Mouse (Mus musculus): ENCODE results near the gene Twsg1. TPM values are rescaled to one million over a fixed set of nuclear protein-coding genes. Genes with fewer than 3 reads are reported as not detected.
"Not testable (repeated sequence)": the region's sequence is repeated elsewhere in the genome, so short reads cannot be mapped to it uniquely, and the experiment has no call there.

Gene Twsg1
- 92.9 and 95.7 TPM in 2 replicates for polyA plus RNA-seq (2016; fragmentation: Nextera tagmentation; extraction: Ambion mirVana)

DNA sequence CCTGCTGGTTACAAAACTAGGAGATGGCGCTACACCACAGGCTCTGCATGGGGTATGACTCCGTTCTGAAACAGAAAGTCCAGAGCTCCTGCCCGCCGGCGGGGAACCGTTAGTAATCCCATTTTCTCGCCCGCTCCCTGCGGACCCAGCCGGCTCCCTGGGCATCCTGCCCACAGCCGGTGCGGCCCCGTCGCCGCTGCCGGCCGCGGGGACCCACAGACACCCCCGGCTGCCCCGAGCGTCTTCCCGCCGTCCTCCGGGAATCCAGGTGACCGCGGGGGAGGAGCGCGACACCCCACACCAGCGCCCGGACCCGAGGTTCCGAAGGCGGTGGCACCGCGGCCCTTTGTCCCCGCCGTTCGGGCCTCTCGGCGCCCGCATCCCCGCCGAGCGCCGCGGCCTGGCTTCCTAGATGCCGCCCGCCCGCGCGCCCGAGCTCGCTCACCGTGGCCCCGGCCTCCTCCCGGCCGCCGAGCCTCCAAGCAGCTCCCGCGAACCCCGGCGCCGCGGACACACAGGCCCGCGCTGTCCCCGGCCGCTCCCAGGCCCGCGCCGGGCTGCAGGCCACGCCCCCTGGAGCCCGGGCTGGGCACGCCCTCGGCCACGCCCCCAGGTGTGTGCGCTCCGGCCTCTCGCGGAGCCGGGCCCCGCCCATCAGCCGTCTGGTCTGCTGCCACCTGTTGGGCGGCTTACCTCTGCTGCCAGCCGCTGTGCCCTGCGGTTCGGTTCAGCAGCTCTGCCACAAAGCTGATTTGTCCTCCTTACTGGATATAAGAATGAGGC is at the start of gene Twsg1:
TSS of gene Twsg1 (minus strand) at position 605 of the 783 bp plus-strand sequence.
- peak; percentile 98 for ATAC-seq (ENCODE audit: low FRiP score, low read depth)
- peak within 1 kb of the TSS; percentile 92 for H3K4me3 ChIP-seq
- peaks cover 9% of the 10 kb centered on the region; the same call in 1 of the 2 replicates for H3K4me1 ChIP-seq
- peaks cover 28% of the 10 kb centered on the region for H3K36me3 ChIP-seq
- no peaks in the 10 kb centered on the region for H3K9me3 ChIP-seq
- WGBS = under 1% methylated on average over 86 of the region's 87 CpGs
- peak within 1 kb of the TSS; percentile 89 for H3K27ac ChIP-seq (replicated peaks)
- H3K9ac ChIP-seq (replicated peaks) = peak within 1 kb of the TSS; percentile 95
- H3K4me2 ChIP-seq (replicated peaks) = peak within 1 kb of the TSS; percentile 58
- no peaks in the 10 kb centered on the region for H3K27me3 ChIP-seq

DNA sequence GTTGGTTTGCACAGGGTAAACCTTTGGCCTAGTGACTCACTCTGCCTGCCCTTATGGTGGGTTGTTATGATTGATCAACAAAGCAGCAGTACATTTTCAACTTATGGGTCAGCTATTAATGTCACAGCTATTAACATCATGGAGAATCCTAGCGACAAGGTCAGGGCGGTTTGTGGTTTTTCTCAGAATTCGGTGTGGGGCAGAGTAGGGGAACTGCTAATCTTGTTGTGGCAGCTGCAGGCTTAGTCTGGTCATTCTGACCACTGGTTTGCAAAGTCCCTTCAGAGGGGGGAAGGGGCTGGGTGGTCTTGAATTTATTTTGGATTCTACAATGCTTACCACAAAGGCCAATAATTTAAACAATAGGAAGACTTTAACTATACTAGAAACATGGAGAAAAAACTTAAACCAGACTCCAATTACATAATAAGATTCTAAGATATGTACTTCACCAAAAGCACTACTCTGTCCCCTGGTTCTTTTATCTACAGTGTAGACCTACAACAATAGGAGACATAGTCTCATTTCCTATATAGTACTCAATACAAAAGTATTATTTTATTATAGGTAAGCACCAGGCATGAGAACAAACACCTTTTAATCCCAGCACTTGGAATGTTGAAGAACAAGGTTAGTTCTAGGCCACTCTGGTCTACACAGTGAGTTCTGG is 37.3 kb upstream of the Twsg1 start:
- no peak overlapping the region for H3K4me2 ChIP-seq (replicated peaks)
- 84% methylated on average over 3 of the region's 3 CpGs for WGBS
- ATAC-seq (ENCODE audit: low FRiP score, low read depth) = no peak
- no peak overlapping the region for H3K27ac ChIP-seq (replicated peaks)
- no peaks in the 10 kb centered on the region for H3K9me3 ChIP-seq
- no peaks in the 10 kb centered on the region for H3K36me3 ChIP-seq
- no peaks in the 10 kb centered on the region for H3K27me3 ChIP-seq
- no peak overlapping the region for H3K9ac ChIP-seq (replicated peaks)
- no peak overlapping the region for H3K4me3 ChIP-seq
- no peaks in the 10 kb centered on the region for H3K4me1 ChIP-seq

DNA sequence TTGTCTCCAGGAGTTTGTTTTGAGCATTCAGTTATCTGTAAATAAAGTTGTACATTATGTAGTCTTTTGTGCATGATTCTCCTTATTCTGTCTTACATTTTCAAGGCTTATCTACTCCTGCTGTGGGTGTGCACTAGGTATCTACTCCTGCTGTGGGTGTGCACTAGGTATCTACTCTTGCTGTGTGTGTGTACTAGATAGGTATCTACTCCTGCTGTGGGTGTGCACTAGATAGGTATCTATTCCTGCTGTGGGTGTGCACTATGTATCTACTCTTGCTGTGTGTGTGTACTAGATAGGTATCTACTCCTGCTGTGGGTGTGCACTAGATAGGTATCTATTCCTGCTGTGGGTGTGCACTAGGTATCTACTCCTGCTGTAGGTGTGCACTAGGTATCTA is 25.7 kb upstream of the Twsg1 start:
- not testable (repeated sequence) for H3K9me3 ChIP-seq; ATAC-seq (ENCODE audit: low FRiP score, low read depth); H3K4me3 ChIP-seq; H3K9ac ChIP-seq (replicated peaks); H3K4me2 ChIP-seq (replicated peaks); H3K27me3 ChIP-seq; H3K27ac ChIP-seq (replicated peaks); H3K4me1 ChIP-seq
- H3K36me3 ChIP-seq = peaks cover 18% of the 10 kb centered on the region; the same call in 1 of the 2 replicates

DNA sequence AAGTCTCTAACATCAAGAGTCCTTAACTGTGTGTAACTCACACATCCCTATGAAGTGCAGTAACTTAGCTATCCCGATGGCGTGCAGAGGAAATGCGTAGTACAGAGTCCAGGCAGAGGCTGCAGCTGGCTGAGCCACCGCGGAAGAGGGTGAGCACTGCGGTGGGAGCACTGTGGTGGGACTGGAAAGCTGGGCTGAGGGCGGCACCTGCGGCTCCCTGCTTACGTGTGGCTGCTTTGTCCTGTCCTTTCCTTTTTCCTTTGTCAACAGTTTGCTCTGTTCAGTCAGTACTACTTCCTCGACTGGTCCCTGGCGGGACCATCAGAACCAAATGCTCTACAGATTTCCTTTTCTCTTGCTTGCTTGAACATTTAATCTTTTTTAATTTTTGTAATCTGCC is 16.7 kb upstream of the Twsg1 start:
- 63% methylated on average over 11 of the region's 11 CpGs for WGBS
- Histone ChIP-seq H3K4me2 (replicated peaks) (no peak overlapping the region), H3K9ac (replicated peaks) (no peak overlapping the region), H3K9me3 (no peaks in the 10 kb centered on the region), H3K27ac (replicated peaks) (no peak overlapping the region), H3K4me1 (no peaks in the 10 kb centered on the region), H3K27me3 (no peaks in the 10 kb centered on the region), H3K36me3 (no peaks in the 10 kb centered on the region), H3K4me3 (no peak overlapping the region)
- no peak for ATAC-seq (ENCODE audit: low FRiP score, low read depth)

DNA sequence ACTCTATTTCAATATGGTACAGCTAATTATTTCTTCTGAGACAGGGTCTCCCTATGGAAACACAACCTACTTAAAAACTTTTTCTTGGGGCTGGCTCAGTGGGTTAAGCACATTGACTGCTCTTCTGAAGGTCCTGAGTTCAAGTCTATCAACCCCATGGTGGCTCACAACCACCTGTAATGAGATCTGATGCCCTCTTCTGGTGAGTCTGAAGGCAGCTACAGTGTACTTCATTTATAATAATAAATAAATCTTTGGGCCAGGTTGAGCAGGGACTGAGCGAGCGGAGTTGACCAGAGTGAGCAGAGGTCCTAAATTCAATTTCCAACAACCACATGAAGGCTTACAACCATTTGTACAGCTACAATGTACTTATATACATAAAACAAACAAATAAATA is 11.2 kb upstream of the Twsg1 start:
- WGBS = 92% methylated on average over 2 of the region's 2 CpGs

DNA sequence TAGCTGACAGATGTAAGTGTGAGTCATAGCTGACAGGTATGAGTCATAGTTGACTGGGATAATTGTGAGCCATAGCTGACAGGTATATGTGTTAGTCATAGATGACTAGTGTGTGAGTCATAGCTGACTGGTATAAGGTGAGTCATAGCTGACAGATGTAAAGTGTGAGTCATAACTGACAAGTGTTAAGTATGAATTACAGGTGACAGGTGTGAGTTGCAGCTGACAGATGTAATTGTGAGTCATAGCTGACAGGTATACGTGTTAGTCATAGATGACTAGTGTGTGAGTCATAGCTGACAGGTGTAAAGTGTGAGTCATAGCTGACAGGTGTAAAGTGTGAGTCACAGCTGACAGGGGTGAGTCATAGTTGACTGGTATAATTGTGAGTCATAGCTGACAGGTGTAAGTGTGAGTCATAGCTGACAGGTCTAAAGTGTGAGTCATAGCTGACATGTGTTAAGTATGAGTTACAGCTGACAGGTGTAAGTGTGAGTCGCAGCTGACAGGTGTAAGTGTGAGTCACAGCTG is 10.6 kb upstream of the Twsg1 start:
- Histone ChIP-seq H3K9me3 (no peaks in the 10 kb centered on the region), H3K36me3 (no peaks in the 10 kb centered on the region), H3K4me3 (no peak overlapping the region), H3K27me3 (no peaks in the 10 kb centered on the region), H3K4me2 (replicated peaks) (no peak overlapping the region), H3K27ac (replicated peaks) (no peak overlapping the region), H3K9ac (replicated peaks) (no peak overlapping the region), H3K4me1 (no peaks in the 10 kb centered on the region)
- 93% methylated on average over 2 of the region's 2 CpGs for WGBS
- ATAC-seq (ENCODE audit: low FRiP score, low read depth) = no peak

More for the DNA sequence above, 11.2 kb upstream of the Twsg1 start:
- no peak overlapping the region for H3K4me2 ChIP-seq (replicated peaks)
- H3K4me1 ChIP-seq = no peaks in the 10 kb centered on the region
- ATAC-seq (ENCODE audit: low FRiP score, low read depth) = no peak
- no peak overlapping the region for H3K27ac ChIP-seq (replicated peaks)
- H3K36me3 ChIP-seq = no peaks in the 10 kb centered on the region
- no peaks in the 10 kb centered on the region for H3K9me3 ChIP-seq
- H3K4me3 ChIP-seq = no peak overlapping the region
- no peaks in the 10 kb centered on the region for H3K27me3 ChIP-seq
- no peak overlapping the region for H3K9ac ChIP-seq (replicated peaks)

DNA sequence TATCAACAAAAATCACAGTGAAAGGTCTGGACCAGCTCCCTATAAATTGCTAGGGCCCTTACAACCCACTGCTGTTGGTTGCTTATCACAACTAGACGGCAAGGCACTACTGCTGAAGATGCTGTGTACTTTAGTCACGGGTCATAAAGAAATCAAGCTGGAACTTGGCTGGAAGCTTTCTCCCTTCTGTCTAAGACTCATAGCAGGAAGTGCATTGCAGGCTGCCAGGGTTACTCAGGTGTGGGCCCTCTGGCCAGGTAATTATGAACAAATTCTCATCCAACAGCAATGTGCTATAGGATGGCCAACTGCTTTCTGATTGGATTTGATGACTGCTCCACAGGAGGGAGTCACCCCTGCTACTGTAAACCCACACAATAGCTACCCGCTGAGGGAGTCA is 8.0 kb upstream of the Twsg1 start:
- WGBS = 77% methylated on average over 3 of the region's 3 CpGs
- Histone ChIP-seq H3K4me3 (no peak overlapping the region), H3K4me2 (replicated peaks) (no peak overlapping the region), H3K36me3 (no peaks in the 10 kb centered on the region), H3K27ac (replicated peaks) (no peak overlapping the region), H3K9me3 (no peaks in the 10 kb centered on the region), H3K4me1 (no peaks in the 10 kb centered on the region), H3K9ac (replicated peaks) (no peak overlapping the region), H3K27me3 (no peaks in the 10 kb centered on the region)
- ATAC-seq (ENCODE audit: low FRiP score, low read depth) = no peak

DNA sequence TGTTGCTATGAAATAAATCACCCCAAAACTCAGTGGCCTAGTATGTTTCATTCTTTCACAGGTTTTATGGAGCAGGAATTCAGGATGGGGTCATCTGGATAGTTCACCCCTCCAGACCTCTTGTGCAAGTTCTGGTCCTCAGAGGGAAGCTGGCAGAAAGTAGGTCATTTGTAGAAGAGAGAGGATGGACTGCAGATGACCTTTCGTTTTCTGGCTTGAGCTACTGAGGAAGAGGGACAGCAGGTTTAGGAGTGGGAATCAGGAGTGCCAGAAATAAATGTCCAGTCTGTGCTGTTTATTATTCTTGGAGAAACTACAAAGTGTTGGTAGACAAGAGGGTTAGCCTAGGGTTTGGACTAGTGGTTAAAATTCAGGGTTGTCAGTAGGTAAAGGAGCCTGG is 7.3 kb upstream of the Twsg1 start:
- no peak for ATAC-seq (ENCODE audit: low FRiP score, low read depth)
- WGBS = 85% methylated on average over 1 of the region's 1 CpGs

DNA sequence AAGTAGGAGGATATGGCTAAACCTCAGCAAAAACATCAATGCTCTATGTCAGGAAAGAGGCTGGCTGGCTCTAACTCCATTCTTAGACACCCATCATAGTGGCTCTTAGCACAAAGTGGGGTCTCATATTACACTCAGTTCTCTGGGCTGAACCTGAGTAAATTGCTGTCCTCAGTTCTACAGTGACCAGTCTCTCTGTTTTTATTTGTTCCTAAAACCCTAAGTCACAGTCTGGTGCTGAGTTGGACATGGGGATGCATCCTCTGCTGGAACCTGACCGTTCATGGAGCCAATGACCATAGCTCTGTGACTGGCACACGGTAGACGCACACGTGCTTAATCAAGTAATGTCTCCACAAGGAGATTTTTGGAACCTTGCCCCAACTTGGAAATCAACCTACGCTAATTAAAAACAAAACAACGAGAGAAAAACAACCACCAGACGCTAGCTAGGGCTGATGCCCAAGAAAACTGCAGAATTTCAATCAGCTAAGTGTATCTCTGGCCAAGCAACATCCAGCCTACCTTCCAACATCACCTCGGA is 6.8 kb upstream of the Twsg1 start:
- Histone ChIP-seq H3K9ac (replicated peaks) (no peak overlapping the region), H3K27ac (replicated peaks) (no peak overlapping the region), H3K4me1 (no peaks in the 10 kb centered on the region), H3K4me2 (replicated peaks) (no peak overlapping the region), H3K36me3 (no peaks in the 10 kb centered on the region), H3K4me3 (no peak overlapping the region), H3K27me3 (no peaks in the 10 kb centered on the region), H3K9me3 (no peaks in the 10 kb centered on the region)
- WGBS = 95% methylated on average over 8 of the region's 8 CpGs
- no peak for ATAC-seq (ENCODE audit: low FRiP score, low read depth)

More for the DNA sequence above, 7.3 kb upstream of the Twsg1 start:
- no peaks in the 10 kb centered on the region for H3K4me1 ChIP-seq
- H3K9me3 ChIP-seq = no peaks in the 10 kb centered on the region
- H3K36me3 ChIP-seq = no peaks in the 10 kb centered on the region
- no peaks in the 10 kb centered on the region for H3K27me3 ChIP-seq
- no peak overlapping the region for H3K9ac ChIP-seq (replicated peaks)
- H3K27ac ChIP-seq (replicated peaks) = no peak overlapping the region
- H3K4me2 ChIP-seq (replicated peaks) = no peak overlapping the region
- H3K4me3 ChIP-seq = no peak overlapping the region

DNA sequence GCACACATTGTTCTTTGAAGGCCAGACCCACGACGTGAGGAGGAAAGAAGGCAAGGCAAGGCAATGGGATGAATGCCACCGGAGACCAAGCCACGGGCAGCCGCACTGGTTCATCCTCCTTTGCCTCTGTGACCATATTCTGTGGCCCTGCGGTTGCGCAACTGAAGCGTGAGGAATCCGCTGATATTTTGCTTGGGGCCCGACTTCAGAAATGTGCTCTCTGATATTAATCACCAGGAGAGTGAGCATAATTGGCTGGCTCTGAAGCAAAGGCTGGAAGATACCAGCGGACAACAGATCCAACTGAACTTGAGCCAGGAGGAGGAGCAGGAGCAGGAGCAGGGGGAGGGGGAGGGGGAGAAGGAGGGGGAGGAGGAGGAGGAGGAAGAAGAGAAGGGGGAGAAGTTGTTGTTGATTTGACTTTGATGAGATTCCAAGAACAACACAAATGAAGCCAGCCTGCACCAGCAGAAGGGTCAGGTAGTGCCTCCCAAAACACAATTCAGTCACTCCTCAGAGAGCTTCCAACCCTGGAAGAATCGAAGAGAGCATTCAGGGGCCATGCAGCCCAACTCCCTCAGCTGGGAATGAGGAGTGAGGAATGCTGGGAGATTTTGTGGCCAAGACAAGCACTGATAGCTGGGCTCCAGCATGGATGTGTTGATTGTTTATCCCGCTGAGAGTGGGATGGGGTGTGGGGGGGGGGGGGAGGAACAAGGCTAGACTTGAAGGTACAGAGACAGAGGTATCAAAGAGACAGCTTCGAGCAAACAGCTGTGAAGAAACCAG is 6.2 kb upstream of the Twsg1 start:
- H3K27ac ChIP-seq (replicated peaks) = no peak overlapping the region
- no peak for ATAC-seq (ENCODE audit: low FRiP score, low read depth)
- H3K9me3 ChIP-seq = no peaks in the 10 kb centered on the region
- H3K4me3 ChIP-seq = no peak overlapping the region
- H3K4me2 ChIP-seq (replicated peaks) = no peak overlapping the region
- WGBS = 88% methylated on average over 14 of the region's 14 CpGs
- no peaks in the 10 kb centered on the region for H3K36me3 ChIP-seq
- H3K9ac ChIP-seq (replicated peaks) = no peak overlapping the region
- no peaks in the 10 kb centered on the region for H3K4me1 ChIP-seq
- no peaks in the 10 kb centered on the region for H3K27me3 ChIP-seq

DNA sequence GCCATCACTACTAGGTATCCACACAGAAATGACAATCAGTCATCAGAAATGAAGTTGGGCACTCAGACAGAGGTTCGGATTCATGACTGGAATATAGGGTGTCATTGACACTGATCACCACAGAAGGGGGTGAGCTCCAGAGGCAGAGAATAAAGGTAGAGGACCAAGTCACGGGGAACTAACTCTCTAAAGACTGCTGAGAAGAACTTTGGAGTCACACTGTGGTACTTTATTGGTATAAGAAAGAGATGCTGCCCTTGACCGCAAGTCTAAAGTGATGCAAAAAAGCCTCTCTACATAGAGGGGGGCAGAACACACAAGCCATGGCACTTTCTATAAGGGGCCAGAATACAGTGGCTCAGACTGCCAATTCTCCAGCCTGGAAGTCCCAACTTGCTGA is 5.1 kb upstream of the Twsg1 start:
- no peak overlapping the region for H3K4me2 ChIP-seq (replicated peaks)
- no peaks in the 10 kb centered on the region for H3K9me3 ChIP-seq
- H3K27ac ChIP-seq (replicated peaks) = no peak overlapping the region
- H3K36me3 ChIP-seq = no peaks in the 10 kb centered on the region
- H3K4me1 ChIP-seq = no peaks in the 10 kb centered on the region
- WGBS = 68% methylated on average over 3 of the region's 3 CpGs
- ATAC-seq (ENCODE audit: low FRiP score, low read depth) = no peak
- no peaks in the 10 kb centered on the region for H3K27me3 ChIP-seq
- H3K9ac ChIP-seq (replicated peaks) = no peak overlapping the region
- no peak overlapping the region for H3K4me3 ChIP-seq

All from midbrain, embryonic 12.5 days (tissue).